Comparison of ENCODE assay signal across 17 mouse cellular contexts in the genomic region with DNA sequence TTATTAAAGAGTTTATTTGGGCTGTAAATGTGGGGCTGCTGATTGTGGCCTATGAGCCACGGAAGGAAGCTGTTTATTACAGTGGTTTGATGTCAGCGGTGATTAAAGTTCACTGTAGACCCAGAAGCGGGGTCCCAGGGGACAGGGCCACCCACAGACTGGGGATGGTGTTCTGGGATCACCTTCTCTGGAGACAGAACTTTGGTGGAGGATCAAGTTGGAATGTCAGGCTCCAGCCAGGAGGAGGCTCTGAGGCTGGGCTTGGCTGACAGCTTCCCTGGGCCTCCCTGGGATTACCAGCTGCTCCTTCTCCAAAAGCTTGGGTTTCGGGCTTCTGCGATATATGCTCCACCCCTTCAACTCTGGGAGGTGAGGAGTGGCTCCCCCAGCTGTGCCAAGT.
A peak's percentile ranks its signal among the peaks of the same experiment; 100 is the strongest.
DNase-seq lines count a peak whose midpoint lies in the region; ATAC-seq and TF ChIP-seq lines count a peak whose summit lies in the region.
"Had no signal": no experiment of that assay in that cellular context is flagged by ENCODE, and none has a peak within 500 bp of the region (broad histone marks: within the 10 kb centered on the region; RNA-seq: fewer than 3 reads in every experiment).

No protein-coding gene starts in this region.

- no peaks in the 10 kb centered on the region for H3K27me3 ChIP-seq in cerebellum, adult 2 months (ENCODE audit: control insufficient read depth, insufficient read depth, low read length)
- H3K27me3 ChIP-seq in kidney, embryonic 14.5 days (ENCODE audit: control insufficient read depth, insufficient read depth, low read length): no peaks in the 10 kb centered on the region
- H3K27me3 ChIP-seq in kidney, postnatal 0 days (ENCODE audit: insufficient read depth, low read length): no peaks in the 10 kb centered on the region
- H3K27me3 ChIP-seq: embryonic facial prominence, embryonic 12.5 days; forebrain, embryonic 15.5 days; heart, embryonic 12.5 days had no signal

- WGBS in cerebellum, adult 2 months: 68% methylated on average over 5 of the region's 5 CpGs
- WGBS in kidney, embryonic 14.5 days: 26% methylated on average over 5 of the region's 5 CpGs
- 23% methylated on average over 5 of the region's 5 CpGs for WGBS in kidney, postnatal 0 days

- DNase-seq in cerebellum, postnatal 10 days: peak; percentile 13 to 16
- DNase-seq in cerebellum, adult 2 months: no peak
- no peak for DNase-seq in kidney, adult 11 months
- DNase-seq in kidney, postnatal 0 days (ENCODE audit: low spot score): peak; percentile 61
- no peak for DNase-seq in left cerebral cortex, postnatal 10 days (ENCODE audit: extremely low spot score in 1 of 2, low spot score in 2 of 2)
- DNase-seq in adrenal gland, adult 18-20 months (ENCODE audit: low spot score in 2 of 2): no peak
- DNase-seq: adrenal gland, postnatal 14 days; B cell, adult 2 months; cerebellum, adult 11-12 months; gastrocnemius, postnatal 10 days; heart, adult 2 months had no signal

- no peak overlapping the region for H3K4me2 ChIP-seq in kidney, embryonic 14.5 days (replicated peaks; ENCODE audit: low read depth, low read length)
- H3K4me2 ChIP-seq in kidney, postnatal 0 days (ENCODE audit: low read length): no peak overlapping the region
- H3K4me2 ChIP-seq: embryonic facial prominence, embryonic 12.5 days; forebrain, embryonic 15.5 days; heart, embryonic 12.5 days; hindbrain, embryonic 14.5 days had no signal

- no peak overlapping the region for H3K27ac ChIP-seq in cerebellum, adult 2 months (ENCODE audit: insufficient read depth, low read length)
- H3K27ac ChIP-seq in kidney, embryonic 14.5 days (ENCODE audit: low read depth, low read length): no peak overlapping the region
- no peak overlapping the region for H3K27ac ChIP-seq in kidney, postnatal 0 days
- H3K27ac ChIP-seq: embryonic facial prominence, embryonic 12.5 days; forebrain, embryonic 15.5 days; heart, adult 2 months; hindbrain, embryonic 10.5 days; hindbrain, embryonic 14.5 days had no signal

- intact Hi-C loops in left cerebral cortex, postnatal 10 days (cut with DNase I): no loop called here

- no peaks in the 10 kb centered on the region for H3K4me1 ChIP-seq in cerebellum, adult 2 months (ENCODE audit: control insufficient read depth, insufficient read depth, low read length)
- no peaks in the 10 kb centered on the region for H3K4me1 ChIP-seq in kidney, embryonic 14.5 days (ENCODE audit: control insufficient read depth, insufficient read depth, low read length)
- no peaks in the 10 kb centered on the region for H3K4me1 ChIP-seq in kidney, postnatal 0 days (replicated peaks; ENCODE audit: insufficient read depth, low read length)
- H3K4me1 ChIP-seq: embryonic facial prominence, embryonic 12.5 days; forebrain, embryonic 15.5 days; heart, embryonic 12.5 days; hindbrain, embryonic 10.5 days had no signal

- TF ChIP-seq CTCF in cerebellum, adult 2 months (IDR thresholded peaks at IDR 0.05; ENCODE audit: borderline replicate concordance, insufficient read depth, low read depth, low read length): no peak
- TF ChIP-seq CTCF in kidney, postnatal 0 days (IDR thresholded peaks at IDR 0.05; ENCODE audit: low read depth): no peak

- no peak for TF ChIP-seq POLR2A in cerebellum, adult 2 months (IDR thresholded peaks at IDR 0.05; ENCODE audit: borderline replicate concordance, insufficient read depth, low read length)

- H3K36me3 ChIP-seq in kidney, embryonic 14.5 days (ENCODE audit: control insufficient read depth, insufficient read depth, low read length): no peaks in the 10 kb centered on the region
- no peaks in the 10 kb centered on the region for H3K36me3 ChIP-seq in kidney, postnatal 0 days (ENCODE audit: insufficient read depth, low read length)
- H3K36me3 ChIP-seq: embryonic facial prominence, embryonic 12.5 days; forebrain, embryonic 15.5 days; heart, embryonic 12.5 days; hindbrain, embryonic 10.5 days had no signal

- no peak overlapping the region for H3K4me3 ChIP-seq in cerebellum, adult 2 months (replicated peaks; ENCODE audit: insufficient read depth, low read depth, low read length)
- no peak overlapping the region for H3K4me3 ChIP-seq in kidney, embryonic 14.5 days (ENCODE audit: low read length)
- no peak overlapping the region for H3K4me3 ChIP-seq in kidney, postnatal 0 days (replicated peaks; ENCODE audit: low read depth, low read length)
- H3K4me3 ChIP-seq: embryonic facial prominence, embryonic 12.5 days; forebrain, embryonic 15.5 days; heart, adult 2 months; heart, embryonic 12.5 days; hindbrain, embryonic 10.5 days had no signal

- ATAC-seq in kidney, embryonic 14.5 days (ENCODE audit: low FRiP score, low TSS enrichment): peak; percentile 49; the same call in 1 of the 2 replicates
- ATAC-seq in kidney, postnatal 0 days (replicated peaks; ENCODE audit: low FRiP score, low read depth): peak; percentile 13; the same call in 1 of the 2 replicates
- ATAC-seq: forebrain, embryonic 15.5 days had no signal

- no peaks in the 10 kb centered on the region for H3K9me3 ChIP-seq in kidney, embryonic 14.5 days (ENCODE audit: control insufficient read depth, low read length)
- no peaks in the 10 kb centered on the region for H3K9me3 ChIP-seq in kidney, postnatal 0 days (replicated peaks; ENCODE audit: low read length)
- H3K9me3 ChIP-seq: embryonic facial prominence, embryonic 12.5 days; forebrain, embryonic 15.5 days; heart, embryonic 12.5 days; hindbrain, embryonic 10.5 days had no signal

- H3K9ac ChIP-seq in kidney, embryonic 14.5 days (ENCODE audit: low read depth, low read length): no peak overlapping the region
- H3K9ac ChIP-seq in kidney, postnatal 0 days (ENCODE audit: low read depth, low read length): no peak overlapping the region
- H3K9ac ChIP-seq: embryonic facial prominence, embryonic 12.5 days; forebrain, embryonic 15.5 days; heart, embryonic 12.5 days; hindbrain, embryonic 14.5 days had no signal

Comparison
In these comparisons a context has a peak if more than half of its experiments do, and no peak if none do; other contexts are left out.
1. DNase-seq: peak in cerebellum, postnatal 10 days (2 of 2) and kidney, postnatal 0 days (single experiment); none in cerebellum, adult 2 months (0 of 2), kidney, adult 11 months (single experiment), left cerebral cortex, postnatal 10 days (0 of 2) and adrenal gland, adult 18-20 months (0 of 2).